Mouse (Mus musculus) cerebellum, adult 11-12 months (tissue): ENCODE measurements around the gene Auts2.
A peak's percentile ranks its signal among the peaks of the same experiment; 100 is the strongest.

Experiments
- DNase-seq: peaks from one replicate; pipeline ENCODE4 v3.0.0; 2022

Auts2 gene

DNA sequence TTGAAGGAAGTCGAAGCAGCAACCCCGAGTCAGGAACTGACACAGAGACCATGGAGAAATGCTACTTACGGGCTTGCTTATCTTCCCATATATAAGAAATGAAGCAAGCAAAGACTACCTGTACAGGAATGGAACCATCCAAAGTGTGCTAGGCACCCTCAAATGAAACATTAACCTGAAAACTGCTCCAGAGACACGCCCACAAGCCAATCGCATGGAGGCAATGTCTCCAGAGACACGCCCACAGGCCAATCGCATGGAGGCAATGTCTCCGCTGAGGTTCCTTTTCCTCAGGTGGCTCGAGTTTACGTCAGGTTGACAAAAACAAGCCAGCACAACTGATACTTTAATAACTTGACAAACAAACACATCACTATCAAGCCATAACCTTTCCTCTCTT lies 379.2 kb downstream of the Auts2 start:
- DNase-seq = no peak

GRCm38 (mm10) chr5:132162206-132162533 lies 381.0 kb downstream of the Auts2 start:
- DNase-seq = no peak

DNA sequence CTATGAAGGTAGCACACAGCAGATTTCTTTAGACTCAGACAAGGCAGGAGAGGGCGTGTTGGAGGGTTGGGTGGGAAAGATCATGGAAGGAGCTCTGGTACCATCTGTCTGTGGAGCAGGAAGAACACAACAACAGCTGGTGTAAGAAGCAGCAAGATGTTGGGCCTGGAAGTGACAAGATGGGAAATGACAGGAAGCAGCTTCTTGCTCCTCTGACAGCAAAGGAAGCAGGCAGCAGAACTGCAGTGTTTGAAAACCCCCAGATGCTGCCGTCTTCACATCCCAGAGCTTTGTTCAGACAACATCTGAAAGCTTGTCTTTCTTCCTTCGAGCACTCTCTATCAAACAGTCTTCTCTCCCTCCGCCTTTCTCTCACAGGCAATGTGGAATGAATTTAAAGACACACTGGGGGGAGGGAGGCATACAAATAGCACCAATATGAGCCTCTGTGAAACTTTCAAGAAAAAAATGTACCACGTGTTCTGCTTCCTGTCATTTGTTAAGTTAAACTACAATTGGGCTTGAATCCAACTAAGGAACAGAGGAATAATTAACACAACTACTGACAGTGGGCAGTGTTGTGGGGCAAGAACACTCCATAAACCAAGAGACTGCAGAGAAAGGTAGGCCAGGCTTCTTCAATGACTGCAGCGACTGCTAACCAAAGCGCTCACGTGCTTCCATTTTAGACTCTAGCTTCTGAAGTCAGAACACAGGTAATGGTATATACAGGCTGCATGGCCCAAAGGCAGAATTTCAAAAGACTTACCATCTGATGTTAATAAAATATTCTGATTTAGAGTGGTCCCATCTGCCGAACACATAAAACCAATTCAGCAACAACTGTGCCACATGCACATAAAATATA lies 381.6 kb downstream of the Auts2 start:
- DNase-seq = no peak

GRCm38 (mm10) chr5:132144181-132144580 lies 399.0 kb downstream of the Auts2 start:
- no peak for DNase-seq

DNA sequence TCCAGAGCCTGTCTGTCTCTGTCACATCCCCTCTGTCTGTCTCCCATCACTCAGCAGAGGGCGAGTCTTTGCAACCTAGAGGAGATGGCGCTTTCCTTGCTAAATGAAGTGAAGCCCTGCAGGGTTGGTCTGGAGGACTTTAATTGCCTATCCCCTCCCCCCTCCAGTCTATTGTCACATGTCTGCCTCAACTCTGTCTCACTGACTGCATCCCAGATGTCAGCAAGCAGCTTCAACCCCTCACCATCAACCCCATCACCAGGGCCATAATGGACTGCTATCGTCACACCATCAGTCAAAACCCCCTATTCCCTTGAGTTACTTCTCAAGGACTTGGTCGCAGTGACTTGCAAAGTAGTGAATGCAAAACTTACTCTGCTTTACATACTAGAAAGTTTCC lies 402.3 kb downstream of the Auts2 start:
- no peak for DNase-seq

GRCm38 (mm10) chr5:132135941-132136663 lies 407.0 kb downstream of the Auts2 start:
- no peak for DNase-seq

- no peak for DNase-seq
Observed at GRCm38 (mm10) chr5:132131948-132132347, 411.2 kb downstream of the Auts2 start.

- no peak for DNase-seq
Observed at GRCm38 (mm10) chr5:132130577-132130976, 412.6 kb downstream of the Auts2 start.

DNA sequence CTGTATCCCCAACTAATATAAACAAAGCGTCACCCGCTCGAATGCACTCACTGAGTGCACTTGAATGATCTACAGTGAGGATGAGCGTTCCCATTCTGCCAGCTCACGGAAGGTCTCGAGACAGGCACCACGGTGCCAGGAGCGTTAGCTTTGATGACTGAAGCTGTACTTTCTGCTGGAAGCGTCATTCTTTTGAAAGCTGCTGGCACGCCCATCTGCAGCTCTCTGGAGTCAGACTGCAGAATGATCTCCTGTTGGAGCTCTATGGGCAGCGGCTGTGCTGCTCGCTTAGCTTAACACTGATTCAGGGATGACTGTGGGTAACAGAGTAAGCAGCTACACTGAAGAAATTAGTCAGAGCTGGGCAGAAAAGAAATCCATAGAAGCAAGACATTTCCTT lies 416.5 kb downstream of the Auts2 start:
- no peak for DNase-seq

- no peak for DNase-seq
Observed at GRCm38 (mm10) chr5:132115631-132116030, 427.5 kb downstream of the Auts2 start.

GRCm38 (mm10) chr5:132114561-132115301 lies 428.4 kb downstream of the Auts2 start:
- DNase-seq = no peak

GRCm38 (mm10) chr5:132113480-132113879 lies 429.7 kb downstream of the Auts2 start:
- DNase-seq = peak; percentile 4

DNA sequence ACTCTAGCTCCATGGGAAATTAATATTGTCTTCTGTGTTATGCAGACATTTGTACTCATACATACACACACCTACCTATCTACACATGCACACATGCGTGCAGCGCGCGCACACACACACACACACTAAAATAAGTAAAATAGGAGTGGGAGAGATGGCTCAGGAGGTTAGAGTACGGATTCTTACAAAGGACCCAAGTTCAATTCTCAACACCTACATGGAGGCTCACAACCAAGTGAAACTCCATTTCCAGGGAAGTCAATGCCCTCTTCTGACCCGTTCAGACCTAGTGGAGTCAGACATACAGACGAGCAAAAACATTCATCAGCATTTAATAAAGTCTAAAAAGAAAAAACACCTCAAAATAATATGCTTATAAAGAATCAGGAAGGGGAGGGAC lies 430.5 kb downstream of the Auts2 start:
- DNase-seq = no peak

DNA sequence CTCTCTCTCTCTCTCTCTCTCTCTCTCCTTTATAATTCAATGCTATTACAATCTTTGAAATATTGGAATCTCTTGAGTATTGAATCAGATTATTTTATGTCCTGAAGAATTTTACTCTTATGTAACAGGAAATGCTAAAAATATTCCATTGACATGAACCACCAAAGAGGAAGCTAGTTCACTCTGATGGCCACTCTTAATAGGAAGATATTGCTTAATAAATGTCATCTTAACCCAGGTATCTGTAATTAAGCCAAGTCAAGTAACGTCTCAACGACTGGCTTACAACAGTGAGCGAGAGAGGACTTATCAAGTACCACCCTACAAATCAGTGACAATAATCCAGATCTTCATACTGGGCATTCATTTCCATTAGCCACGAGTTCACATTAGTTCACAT lies 440.7 kb downstream of the Auts2 start:
- no peak for DNase-seq

- DNase-seq = no peak
Observed at GRCm38 (mm10) chr5:132098461-132098860, 444.7 kb downstream of the Auts2 start.

DNA sequence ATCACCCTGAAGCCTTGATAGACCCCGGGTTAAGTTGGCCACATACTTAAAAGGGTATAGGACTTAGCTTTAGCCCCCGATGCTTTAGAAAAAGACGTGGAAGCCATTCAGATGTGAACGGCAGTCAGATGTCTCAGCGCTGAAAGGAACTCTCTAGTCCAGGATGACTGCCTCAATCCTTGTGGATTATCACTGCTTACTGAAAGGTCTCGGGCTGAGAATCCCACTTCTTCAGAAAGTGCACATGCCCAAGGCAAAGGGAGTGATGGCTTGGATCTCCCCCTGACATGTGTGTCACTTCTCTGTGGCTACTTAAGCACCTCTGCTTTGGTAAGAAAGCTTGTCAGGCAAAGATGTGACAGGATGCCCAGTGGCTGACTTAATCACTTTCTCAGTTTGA lies 450.4 kb downstream of the Auts2 start:
- DNase-seq = no peak

DNA sequence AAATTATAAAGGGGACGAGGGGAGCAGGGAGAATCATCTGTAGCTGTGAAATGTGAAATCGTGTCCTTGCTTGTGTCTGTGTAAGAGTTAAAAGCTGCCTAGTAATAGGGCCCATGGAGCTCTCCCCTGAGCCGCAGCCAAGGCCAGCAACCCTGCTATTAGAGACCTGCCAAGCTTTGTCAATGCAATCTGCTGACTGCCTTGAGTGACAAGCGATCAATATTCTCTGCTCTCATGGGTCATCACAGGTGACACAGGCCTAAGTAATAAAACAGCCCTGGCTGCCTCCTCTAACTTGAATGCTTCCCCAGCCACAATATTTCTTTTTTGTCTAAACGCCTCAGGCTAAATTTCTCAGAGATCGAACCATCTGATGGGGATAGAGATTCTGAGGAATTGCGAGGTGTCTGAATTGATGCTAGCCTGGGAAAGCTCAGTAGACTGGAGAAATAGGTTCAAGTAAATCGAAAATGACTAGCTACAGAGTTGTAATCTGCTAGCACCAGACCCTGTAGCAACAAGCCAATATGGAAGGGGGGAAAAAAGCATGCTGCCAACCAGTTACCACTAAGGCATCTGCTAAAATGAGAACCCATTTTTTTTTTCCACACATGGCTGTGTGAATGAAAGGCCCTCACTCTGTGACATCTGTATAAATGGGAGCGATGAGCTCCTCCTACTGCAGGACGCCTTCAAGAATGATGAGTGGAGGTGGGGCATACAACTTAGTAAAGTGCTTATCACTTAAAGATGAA lies 453.5 kb downstream of the Auts2 start:
- no peak for DNase-seq

DNA sequence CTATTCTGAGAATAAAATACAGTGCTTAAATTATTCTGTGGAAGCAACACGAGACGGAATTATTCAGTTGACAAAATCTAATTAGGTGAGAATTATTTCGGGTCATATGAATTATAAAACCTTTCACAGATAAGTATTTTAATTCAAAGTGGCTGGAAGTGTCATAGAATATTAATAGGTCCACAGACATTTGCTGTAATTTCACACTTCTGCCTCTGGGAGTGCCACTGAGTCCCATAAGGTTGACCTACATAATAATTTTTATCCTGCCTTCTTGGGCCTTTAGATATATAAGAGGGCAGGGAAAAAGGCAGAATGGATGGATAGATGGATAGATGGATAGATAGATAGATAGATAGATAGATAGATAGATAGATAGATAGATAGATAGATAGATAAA lies 454.6 kb downstream of the Auts2 start:
- DNase-seq = no peak

DNA sequence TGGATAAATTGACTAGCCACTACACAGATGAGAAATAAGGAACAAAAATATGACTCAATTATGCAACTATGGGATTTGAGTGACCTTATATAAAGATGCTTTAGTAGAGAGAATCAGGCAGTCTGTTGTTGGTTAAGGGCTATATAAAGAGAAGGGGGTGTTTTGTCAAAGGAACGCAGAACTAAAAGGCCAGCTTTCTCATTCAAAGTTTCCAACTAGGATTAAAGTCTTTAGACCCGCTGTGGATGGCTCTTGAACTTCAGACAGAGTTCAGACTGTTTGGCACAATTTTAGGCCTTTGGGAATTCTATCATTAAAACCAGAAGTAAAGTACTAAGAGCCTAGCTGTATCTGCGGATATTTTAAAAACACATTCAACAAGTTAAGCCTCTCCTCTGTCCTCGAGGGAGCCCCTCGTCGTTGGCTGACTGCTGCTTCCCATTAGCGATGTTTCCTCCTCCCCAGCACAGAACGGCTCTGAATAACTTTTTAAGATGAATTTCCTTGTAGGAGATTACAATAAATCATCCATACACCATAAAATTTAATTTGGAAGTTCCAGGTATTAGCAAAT lies 459.3 kb downstream of the Auts2 start:
- no peak for DNase-seq

GRCm38 (mm10) chr5:132075942-132076341 lies 467.2 kb downstream of the Auts2 start:
- no peak for DNase-seq

GRCm38 (mm10) chr5:132074724-132075374 lies 468.3 kb downstream of the Auts2 start:
- peak; percentile 32 for DNase-seq

DNA sequence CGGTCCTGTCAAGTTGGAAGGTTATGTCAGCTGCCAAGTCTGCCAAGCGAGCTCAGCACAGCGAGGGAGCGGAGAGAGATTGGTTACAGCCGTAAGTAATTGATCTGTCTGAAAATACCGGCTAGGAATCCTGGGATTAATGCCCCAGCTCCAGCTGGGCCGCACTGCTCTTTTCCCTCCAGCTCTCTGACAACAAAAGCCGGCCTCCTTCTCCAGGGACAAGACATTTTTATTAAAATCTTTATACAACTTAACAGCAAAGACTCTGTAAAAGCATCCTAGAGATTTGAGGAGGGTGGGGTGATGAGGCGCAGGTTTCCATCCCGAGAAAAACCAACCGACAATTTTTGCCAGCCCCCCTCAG lies 468.8 kb downstream of the Auts2 start:
- DNase-seq = no peak
